ENCODE assay signal across 8 mouse cellular contexts in genomic region chr3:96284457-96284856, GRCm38 (mm10). TPM values are rescaled to one million over a fixed set of nuclear protein-coding genes. Genes with fewer than 3 reads are reported as not detected.
DNase-seq lines count a peak whose midpoint lies in the region; ATAC-seq and TF ChIP-seq lines count a peak whose summit lies in the region.

No protein-coding gene starts in this region.

- H3K27me3 ChIP-seq in heart, adult 2 months (ENCODE audit: control insufficient read depth, insufficient read depth, low read length) = peaks cover 5% of the 10 kb centered on the region
- H3K27me3 ChIP-seq in kidney, embryonic 15.5 days = peaks cover 39% of the 10 kb centered on the region

- no peak for TF ChIP-seq POLR2A in heart, adult 2 months (IDR thresholded peaks at IDR 0.05; ENCODE audit: insufficient read depth, low read depth, low read length)
- TF ChIP-seq POLR2A in brain, embryonic 14.5 days (IDR thresholded peaks at IDR 0.05; ENCODE audit: borderline replicate concordance, extremely low read depth, insufficient read depth, insufficient read length, poor library complexity, severe bottlenecking) = no peak

- no peaks in the 10 kb centered on the region for H3K79me2 ChIP-seq in heart, adult 2 months (replicated peaks; ENCODE audit: control insufficient read depth, insufficient read depth, low read length)

- H3K9ac ChIP-seq in heart, adult 2 months (ENCODE audit: low read depth, low read length) = no peak overlapping the region
- no peak overlapping the region for H3K9ac ChIP-seq in kidney, embryonic 15.5 days

- TF ChIP-seq CTCF in heart, adult 2 months (IDR thresholded peaks at IDR 0.05) = peak; percentile 57
- TF ChIP-seq CTCF in brain, embryonic 14.5 days (IDR thresholded peaks at IDR 0.05; ENCODE audit: borderline replicate concordance, extremely low read depth, insufficient read depth, insufficient read length) = peak; percentile 57; the same call in 1 of the 2 replicates

- H3K4me1 ChIP-seq in heart, adult 2 months (ENCODE audit: control insufficient read depth, insufficient read depth, low read length) = no peaks in the 10 kb centered on the region
- peaks cover 10% of the 10 kb centered on the region; the same call in 1 of the 2 replicates for H3K4me1 ChIP-seq in kidney, embryonic 15.5 days

- peak overlapping the region; percentile 38 for H3K4me2 ChIP-seq in kidney, embryonic 15.5 days

- 12% methylated on average over 4 of the region's 4 CpGs for WGBS in heart, adult 2 months
- 18% methylated on average over 4 of the region's 4 CpGs for WGBS in kidney, embryonic 15.5 days

- no peak overlapping the region for H3K4me3 ChIP-seq in heart, adult 2 months
- no peak overlapping the region for H3K4me3 ChIP-seq in kidney, embryonic 15.5 days (replicated peaks)

- H3K36me3 ChIP-seq in heart, adult 2 months (ENCODE audit: control insufficient read depth, insufficient read depth, low read length) = no peaks in the 10 kb centered on the region
- H3K36me3 ChIP-seq in kidney, embryonic 15.5 days = no peaks in the 10 kb centered on the region

- DNase-seq in heart, adult 2 months = no peak
- DNase-seq in heart, postnatal 36 days = no peak
- DNase-seq in 3T3-L1 (ENCODE audit: low read depth, low spot score) = peak; percentile 56
- peak; percentile 68 for DNase-seq in brain, embryonic 14.5 days (ENCODE audit: low read depth)
- peak; percentile 16 for DNase-seq in retina, postnatal 7 days (ENCODE audit: low read depth, low spot score)
- no peak for DNase-seq in T-cell, adult 2 months (ENCODE audit: low spot score)
- no peak for DNase-seq in thymus, postnatal 4 days

- H3K27ac ChIP-seq in heart, adult 2 months = no peak overlapping the region
- H3K27ac ChIP-seq in kidney, embryonic 15.5 days = no peak overlapping the region

- TF ChIP-seq EP300 in heart, adult 2 months (IDR thresholded peaks at IDR 0.05; ENCODE audit: insufficient read depth, low read depth, low read length) = no peak

- no peak for ATAC-seq in kidney, embryonic 15.5 days (replicated peaks; ENCODE audit: low FRiP score)

- intact Hi-C loops in heart, adult 2 months (cut with DNase I) = loop anchor here (5.0 kb wide), 1 partner anchor 218 kb away; no protein-coding TSS in a partner anchor
- intact Hi-C loops in heart, postnatal 36 days (cut with DNase I) = loop anchor here (1.0 kb wide), 1 partner anchor 156 kb away; no protein-coding TSS in a partner anchor

- H3K9me3 ChIP-seq in kidney, embryonic 15.5 days (replicated peaks) = no peaks in the 10 kb centered on the region

RNA-seq across cellular contexts. Expression of gene Fcgr1, which starts 9.3 kb away (rescaled TPM):
- 1 to 10 TPM; 1.2 to 1.3 TPM for total RNA-seq in heart, adult 2 months (2021)
- 1.1 and 2.4 TPM in 2 replicates for polyA plus RNA-seq in heart, adult 2 months (2012; rRNA removed)
- total RNA-seq in heart, postnatal 36 days (2021) = 1 to 10 TPM in 1 of 2 experiments, under 1 TPM in 1; 0.47 to 1.4 TPM
- 1.4 and 1.8 TPM in 2 replicates for polyA plus RNA-seq in brain, embryonic 14.5 days (2012; rRNA removed)
- polyA plus RNA-seq in kidney, embryonic 15.5 days (2015; fragmentation: Nextera tagmentation; extraction: Ambion mirVana) = 1.7 TPM in 2 replicates

RNA-seq across cellular contexts. Expression of gene Hist2h2bb, which starts 14.9 kb away (rescaled TPM):
- total RNA-seq in heart, adult 2 months (2021) = 10 to 100 TPM; 34.1 to 34.7 TPM
- 1.2 TPM in 1 of 2 replicates, not detected in the other for polyA plus RNA-seq in heart, adult 2 months (2012; rRNA removed)
- total RNA-seq in heart, postnatal 36 days (2021) = 10 to 100 TPM; 51.8 to 59.2 TPM
- 9.3 and 14.5 TPM in 2 replicates for polyA plus RNA-seq in brain, embryonic 14.5 days (2012; rRNA removed)
- polyA plus RNA-seq in kidney, embryonic 15.5 days (2015; fragmentation: Nextera tagmentation; extraction: Ambion mirVana) = 12.8 and 17.8 TPM in 2 replicates

RNA-seq across cellular contexts. Expression of gene Hist2h3b, which starts 16.0 kb away (rescaled TPM):
- total RNA-seq in heart, adult 2 months (2021) = 10 to 100 TPM; 11.5 to 18.3 TPM
- polyA plus RNA-seq in heart, adult 2 months (2012; rRNA removed) = 0.94 and 5.2 TPM in 2 replicates
- 10 to 100 TPM; 36.6 to 38.6 TPM for total RNA-seq in heart, postnatal 36 days (2021)
- 76.5 and 89.8 TPM in 2 replicates for polyA plus RNA-seq in brain, embryonic 14.5 days (2012; rRNA removed)
- polyA plus RNA-seq in kidney, embryonic 15.5 days (2015; fragmentation: Nextera tagmentation; extraction: Ambion mirVana) = 59.3 and 75.1 TPM in 2 replicates

RNA-seq across cellular contexts. Expression of gene Hist2h4, which starts 21.3 kb away (rescaled TPM):
- 10 to 100 TPM; 11.6 to 14.0 TPM for total RNA-seq in heart, adult 2 months (2021)
- polyA plus RNA-seq in heart, adult 2 months (2012; rRNA removed) = 1.1 and 1.4 TPM in 2 replicates
- total RNA-seq in heart, postnatal 36 days (2021) = 10 to 100 TPM; 14.0 to 17.5 TPM
- 5.9 and 7.0 TPM in 2 replicates for polyA plus RNA-seq in brain, embryonic 14.5 days (2012; rRNA removed)
- polyA plus RNA-seq in kidney, embryonic 15.5 days (2015; fragmentation: Nextera tagmentation; extraction: Ambion mirVana) = 11.6 and 14.3 TPM in 2 replicates

RNA-seq across cellular contexts. Expression of gene Hist2h3c1, which starts 38.0 kb away (rescaled TPM):
- not detected for total RNA-seq in heart, adult 2 months (2021)
- not detected in 2 replicates for polyA plus RNA-seq in heart, adult 2 months (2012; rRNA removed)
- total RNA-seq in heart, postnatal 36 days (2021) = not detected
- not detected in 2 replicates for polyA plus RNA-seq in brain, embryonic 14.5 days (2012; rRNA removed)
- polyA plus RNA-seq in kidney, embryonic 15.5 days (2015; fragmentation: Nextera tagmentation; extraction: Ambion mirVana) = 0.55 and 1.2 TPM in 2 replicates

Comparison
In these comparisons a context has a peak if more than half of its experiments do, and no peak if none do; other contexts are left out.
1. DNase-seq: peak in 3T3-L1 (single experiment), brain, embryonic 14.5 days (single experiment) and retina, postnatal 7 days (single experiment); none in heart, adult 2 months (0 of 2), heart, postnatal 36 days (0 of 2), T-cell, adult 2 months (single experiment) and thymus, postnatal 4 days (single experiment).